Comparison of ENCODE assay signal across 10 mouse cellular contexts in the genomic region with DNA sequence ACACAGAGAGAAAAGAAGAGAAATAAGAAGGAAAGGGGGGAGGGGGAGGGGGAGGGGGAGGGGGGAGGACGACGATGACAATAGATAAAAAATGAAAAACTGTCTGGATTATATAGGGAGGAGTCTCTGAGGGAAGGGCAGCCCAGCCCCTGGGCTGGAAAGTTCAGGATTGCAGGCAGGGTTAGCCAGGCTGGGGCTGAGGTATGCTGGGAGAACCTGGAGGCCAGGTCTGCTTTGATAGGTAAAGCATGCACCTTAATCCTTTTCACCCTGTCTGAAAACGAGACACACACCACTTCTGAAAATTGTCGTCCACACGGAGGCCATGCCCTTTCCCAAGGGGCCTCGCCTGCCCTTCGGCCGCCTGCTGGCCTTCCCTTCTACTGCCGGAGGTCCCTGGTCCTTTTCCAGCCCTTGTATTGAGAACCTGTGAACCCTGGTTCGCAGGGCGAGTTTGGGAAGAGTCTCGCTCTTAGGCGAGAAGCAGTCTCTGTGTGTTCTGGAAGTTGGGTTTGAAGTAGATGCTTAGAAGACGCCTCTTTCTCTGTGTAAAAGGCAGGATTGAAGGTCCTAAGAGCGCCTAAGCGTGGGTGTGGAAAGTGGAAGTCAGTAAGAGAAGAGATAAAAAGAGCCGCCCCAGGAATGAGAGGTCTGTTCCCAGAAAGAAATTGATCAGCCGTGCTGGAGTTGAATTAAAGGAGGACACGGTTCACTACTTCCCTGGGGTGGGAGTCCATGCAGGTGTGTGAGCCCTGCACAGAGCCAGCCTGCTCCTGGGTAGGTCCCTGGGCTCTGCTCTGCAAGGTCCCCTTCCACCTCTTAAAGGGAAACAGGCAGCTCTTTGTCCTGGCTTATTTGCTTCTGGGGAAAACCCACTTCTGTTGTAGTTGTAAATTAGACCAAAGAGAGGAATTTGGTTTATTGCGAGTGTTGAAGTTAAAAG.
A peak's percentile ranks its signal among the peaks of the same experiment; 100 is the strongest.
DNase-seq lines count a peak whose midpoint lies in the region; ATAC-seq and TF ChIP-seq lines count a peak whose summit lies in the region.
"Had no signal": no experiment of that assay in that cellular context is flagged by ENCODE, and none has a peak within 500 bp of the region (broad histone marks: within the 10 kb centered on the region; RNA-seq: fewer than 3 reads in every experiment).

No protein-coding gene starts in this region.

- TF ChIP-seq CTCF in liver, adult 2 months (IDR thresholded peaks at IDR 0.05; ENCODE audit: low read depth, low read length) = peak; percentile 60
- peak; percentile 50 for TF ChIP-seq CTCF in kidney, postnatal 0 days (IDR thresholded peaks at IDR 0.05; ENCODE audit: low read depth)

- no peaks in the 10 kb centered on the region for H3K27me3 ChIP-seq in liver, adult 2 months (ENCODE audit: control insufficient read depth, insufficient read depth, low read length)
- no peaks in the 10 kb centered on the region for H3K27me3 ChIP-seq in liver, embryonic 12.5 days (replicated peaks)
- H3K27me3 ChIP-seq in kidney, postnatal 0 days (ENCODE audit: insufficient read depth, low read length) = no peaks in the 10 kb centered on the region
- no peaks in the 10 kb centered on the region for H3K27me3 ChIP-seq in neural tube, embryonic 13.5 days
- H3K27me3 ChIP-seq: liver, embryonic 13.5 days had no signal

- peak overlapping the region; percentile 33 for H3K27ac ChIP-seq in liver, adult 2 months (replicated peaks; ENCODE audit: insufficient read depth, low read depth, low read length)
- no peak overlapping the region for H3K27ac ChIP-seq in liver, embryonic 12.5 days
- peak overlapping the region; percentile 87 for H3K27ac ChIP-seq in kidney, postnatal 0 days
- peak overlapping the region; percentile 75 for H3K27ac ChIP-seq in neural tube, embryonic 13.5 days (replicated peaks)
- H3K27ac ChIP-seq: liver, embryonic 13.5 days had no signal

- H3K4me1 ChIP-seq in liver, adult 2 months (ENCODE audit: control insufficient read depth, insufficient read depth, low read length) = peaks cover 6% of the 10 kb centered on the region; the same call in 1 of the 2 replicates
- peaks cover 46% of the 10 kb centered on the region for H3K4me1 ChIP-seq in liver, embryonic 12.5 days
- H3K4me1 ChIP-seq in kidney, postnatal 0 days (replicated peaks; ENCODE audit: insufficient read depth, low read length) = peaks cover 33% of the 10 kb centered on the region
- H3K4me1 ChIP-seq in neural tube, embryonic 13.5 days (replicated peaks) = peaks cover 26% of the 10 kb centered on the region

- no peak for ATAC-seq in liver, embryonic 12.5 days
- ATAC-seq in kidney, postnatal 0 days (replicated peaks; ENCODE audit: low FRiP score, low read depth) = peak; percentile 91
- peak; percentile 72 for ATAC-seq in neural tube, embryonic 13.5 days (ENCODE audit: low read depth)
- ATAC-seq: inflammation-experienced regulatory T-cells, adult 6 months had no signal

- peaks cover 4% of the 10 kb centered on the region for H3K79me2 ChIP-seq in liver, adult 2 months (ENCODE audit: control insufficient read depth, insufficient read depth, low read length)

- H3K36me3 ChIP-seq in liver, adult 2 months (ENCODE audit: control insufficient read depth, insufficient read depth, low read length) = no peaks in the 10 kb centered on the region
- H3K36me3 ChIP-seq in liver, embryonic 12.5 days = no peaks in the 10 kb centered on the region
- no peaks in the 10 kb centered on the region for H3K36me3 ChIP-seq in kidney, postnatal 0 days (ENCODE audit: insufficient read depth, low read length)
- H3K36me3 ChIP-seq in neural tube, embryonic 13.5 days = no peaks in the 10 kb centered on the region
- H3K36me3 ChIP-seq: liver, embryonic 13.5 days had no signal

- DNase-seq in liver, adult 2 months (ENCODE audit: extremely low read depth, low read depth, low spot score) = peak; percentile 57
- DNase-seq in forelimb bud, embryonic 11.5 days (ENCODE audit: low read depth, low spot score) = peak; percentile 58
- peak; percentile 88 for DNase-seq in kidney, postnatal 0 days (ENCODE audit: low spot score)
- no peak for DNase-seq in ovary, postnatal 36 days (ENCODE audit: low spot score)
- no peak for DNase-seq in right cerebral cortex, adult 2 months (ENCODE audit: low spot score in 2 of 2)
- DNase-seq in cerebellum, postnatal 25 days = no peak
- DNase-seq: liver, embryonic 13.5 days had no signal

- H3K9ac ChIP-seq in liver, adult 2 months (ENCODE audit: low read depth, low read length) = peak overlapping the region; percentile 36
- H3K9ac ChIP-seq in liver, embryonic 12.5 days = no peak overlapping the region
- H3K9ac ChIP-seq in kidney, postnatal 0 days (ENCODE audit: low read depth, low read length) = no peak overlapping the region
- H3K9ac ChIP-seq in neural tube, embryonic 13.5 days = peak overlapping the region; percentile 43; the same call in 1 of the 2 replicates
- H3K9ac ChIP-seq: liver, embryonic 13.5 days had no signal

- peak overlapping the region; percentile 34 for H3K4me3 ChIP-seq in liver, adult 2 months (ENCODE audit: insufficient read depth, low read depth, low read length)
- H3K4me3 ChIP-seq in liver, embryonic 12.5 days = no peak overlapping the region
- H3K4me3 ChIP-seq in kidney, postnatal 0 days (replicated peaks; ENCODE audit: low read depth, low read length) = no peak overlapping the region
- H3K4me3 ChIP-seq in neural tube, embryonic 13.5 days = no peak overlapping the region
- H3K4me3 ChIP-seq: liver, embryonic 13.5 days had no signal

- WGBS in liver, adult 2 months = 25% methylated on average over 20 of the region's 20 CpGs
- whole genome bisulfite sequencing in liver, embryonic 12.5 days (ENCODE audit: insufficient replicate concordance) = 56% methylated on average over 20 of the region's 20 CpGs
- WGBS in kidney, postnatal 0 days = 13% methylated on average over 20 of the region's 20 CpGs
- WGBS in neural tube, embryonic 13.5 days = 23% methylated on average over 20 of the region's 20 CpGs

- no peak overlapping the region for H3K4me2 ChIP-seq in liver, embryonic 12.5 days
- H3K4me2 ChIP-seq in kidney, postnatal 0 days (ENCODE audit: low read length) = peak overlapping the region; percentile 19; the same call in 1 of the 2 replicates
- H3K4me2 ChIP-seq in neural tube, embryonic 13.5 days = 0 out of 2 replicates have a peak overlapping the region, but pooled peaks have one; percentile 16
- H3K4me2 ChIP-seq: liver, embryonic 13.5 days had no signal

- no peaks in the 10 kb centered on the region for H3K9me3 ChIP-seq in liver, embryonic 12.5 days (replicated peaks)
- no peaks in the 10 kb centered on the region for H3K9me3 ChIP-seq in kidney, postnatal 0 days (replicated peaks; ENCODE audit: low read length)
- no peaks in the 10 kb centered on the region for H3K9me3 ChIP-seq in neural tube, embryonic 13.5 days
- H3K9me3 ChIP-seq: liver, embryonic 13.5 days had no signal

- no peak for TF ChIP-seq POLR2A in liver, adult 2 months (IDR thresholded peaks at IDR 0.05; ENCODE audit: extremely low read depth, insufficient read depth, low read length)

Comparison
In these comparisons a context has a peak if more than half of its experiments do, and no peak if none do; other contexts are left out.
1. H3K9ac ChIP-seq: peak in liver, adult 2 months (single experiment) and neural tube, embryonic 13.5 days (single experiment); none in liver, embryonic 12.5 days (single experiment) and kidney, postnatal 0 days (single experiment).
2. DNase-seq: peak in liver, adult 2 months (single experiment), forelimb bud, embryonic 11.5 days (single experiment) and kidney, postnatal 0 days (single experiment); none in ovary, postnatal 36 days (single experiment), right cerebral cortex, adult 2 months (0 of 2) and cerebellum, postnatal 25 days (0 of 2).